Mouse (Mus musculus): ENCODE measurements around the gene Fam104a. TPM values are rescaled to one million over a fixed set of nuclear protein-coding genes. Genes with fewer than 3 reads are reported as not detected.

Fam104a gene
- polyA plus RNA-seq, 1 experiment from 2014 or later: 39.8 TPM

DNA sequence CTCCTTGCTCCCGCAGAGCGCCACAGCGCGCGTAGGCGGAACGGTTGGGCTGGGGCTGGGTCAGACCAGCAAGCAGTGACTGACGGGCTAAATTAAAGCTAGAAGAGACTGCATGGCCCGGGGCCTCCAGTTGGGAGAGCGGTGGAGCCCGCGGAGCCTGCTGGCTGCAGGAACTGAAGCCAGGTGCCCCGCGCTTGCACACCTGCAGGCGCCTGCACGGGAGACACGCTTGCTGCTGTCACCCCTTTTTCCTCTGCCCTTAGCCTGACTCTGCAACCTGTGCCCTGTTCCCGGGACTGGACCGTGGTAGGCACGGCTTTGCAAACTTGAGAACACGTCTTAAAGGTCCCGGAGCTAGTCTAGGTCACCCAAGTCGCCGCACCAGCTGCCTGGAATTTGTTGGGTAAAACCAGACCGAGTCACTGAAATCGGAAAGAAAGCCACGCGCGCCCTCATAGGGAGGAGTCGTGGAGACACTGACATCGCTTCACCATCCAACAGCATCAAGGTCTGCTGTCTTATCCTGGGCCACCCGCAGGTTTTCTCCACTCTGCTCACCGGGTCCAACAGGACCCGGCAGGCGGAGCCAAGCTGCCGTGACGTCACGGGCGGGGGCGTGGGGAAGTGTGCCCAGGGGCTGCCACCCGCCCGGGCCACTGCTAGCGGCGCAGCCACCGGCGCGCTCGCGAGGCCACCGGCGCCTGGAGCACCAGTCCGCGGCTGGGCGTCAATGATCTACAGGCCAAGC is 65.1 kb downstream of the Fam104a start, which contains the start of gene Sstr2:
TSS of gene Sstr2 (plus strand) at position 671 of the 748 bp plus-strand sequence.
- ATAC-seq (ENCODE audit: low read depth): peak; percentile 68
- peaks cover 34% of the 10 kb centered on the region for H3K27me3 ChIP-seq (ENCODE audit: control insufficient read depth, insufficient read depth, low read depth, low read length)
- peaks cover 16% of the 10 kb centered on the region for H3K4me1 ChIP-seq (replicated peaks; ENCODE audit: control insufficient read depth, insufficient read depth, low read length)
- H3K4me2 ChIP-seq (ENCODE audit: low read depth, low read length): peak within 1 kb of the TSS; percentile 92
- H3K9me3 ChIP-seq (ENCODE audit: control insufficient read depth, low read length): no peaks in the 10 kb centered on the region
- peak within 1 kb of the TSS; percentile 63 for H3K9ac ChIP-seq (ENCODE audit: low read length)
- H3K27ac ChIP-seq (ENCODE audit: low read length): no peak within 1 kb of the TSS
- H3K4me3 ChIP-seq (ENCODE audit: low read length): peak within 1 kb of the TSS; percentile 53
- no peaks in the 10 kb centered on the region for H3K36me3 ChIP-seq (ENCODE audit: control insufficient read depth, insufficient read depth, low read length)
- under 1% methylated on average over 54 of the region's 54 CpGs for WGBS

DNA sequence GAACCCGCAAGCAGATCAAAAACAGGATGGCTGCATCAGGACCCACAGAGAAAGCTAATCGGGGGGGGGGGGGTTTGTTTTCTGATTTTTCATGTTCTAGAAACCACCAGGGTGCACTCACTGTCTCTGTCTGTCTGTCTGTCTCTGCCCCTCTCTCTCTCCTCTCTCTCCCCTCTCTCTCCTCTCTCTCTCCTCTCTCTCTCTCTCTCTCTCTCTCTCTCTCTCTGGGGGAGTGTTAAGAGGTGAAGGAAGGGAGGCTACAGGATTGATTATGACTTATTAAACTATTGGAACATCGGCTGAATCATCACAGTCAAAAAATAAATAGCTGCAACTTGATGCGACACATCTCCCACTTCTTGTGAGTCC is 65.7 kb downstream of the Fam104a start:
- 23% methylated on average over 4 of the region's 4 CpGs for WGBS
- H3K9ac ChIP-seq (ENCODE audit: low read length): no peak overlapping the region
- H3K4me2 ChIP-seq (ENCODE audit: low read depth, low read length): peak overlapping the region; percentile 92
- peaks cover 16% of the 10 kb centered on the region for H3K4me1 ChIP-seq (replicated peaks; ENCODE audit: control insufficient read depth, insufficient read depth, low read length)
- H3K27ac ChIP-seq (ENCODE audit: low read length): no peak overlapping the region
- H3K27me3 ChIP-seq (ENCODE audit: control insufficient read depth, insufficient read depth, low read depth, low read length): peaks cover 34% of the 10 kb centered on the region
- H3K9me3 ChIP-seq (ENCODE audit: control insufficient read depth, low read length): no peaks in the 10 kb centered on the region
- H3K36me3 ChIP-seq (ENCODE audit: control insufficient read depth, insufficient read depth, low read length): no peaks in the 10 kb centered on the region
- no peak for ATAC-seq (ENCODE audit: low read depth)
- peak overlapping the region; percentile 53 for H3K4me3 ChIP-seq (ENCODE audit: low read length)

DNA sequence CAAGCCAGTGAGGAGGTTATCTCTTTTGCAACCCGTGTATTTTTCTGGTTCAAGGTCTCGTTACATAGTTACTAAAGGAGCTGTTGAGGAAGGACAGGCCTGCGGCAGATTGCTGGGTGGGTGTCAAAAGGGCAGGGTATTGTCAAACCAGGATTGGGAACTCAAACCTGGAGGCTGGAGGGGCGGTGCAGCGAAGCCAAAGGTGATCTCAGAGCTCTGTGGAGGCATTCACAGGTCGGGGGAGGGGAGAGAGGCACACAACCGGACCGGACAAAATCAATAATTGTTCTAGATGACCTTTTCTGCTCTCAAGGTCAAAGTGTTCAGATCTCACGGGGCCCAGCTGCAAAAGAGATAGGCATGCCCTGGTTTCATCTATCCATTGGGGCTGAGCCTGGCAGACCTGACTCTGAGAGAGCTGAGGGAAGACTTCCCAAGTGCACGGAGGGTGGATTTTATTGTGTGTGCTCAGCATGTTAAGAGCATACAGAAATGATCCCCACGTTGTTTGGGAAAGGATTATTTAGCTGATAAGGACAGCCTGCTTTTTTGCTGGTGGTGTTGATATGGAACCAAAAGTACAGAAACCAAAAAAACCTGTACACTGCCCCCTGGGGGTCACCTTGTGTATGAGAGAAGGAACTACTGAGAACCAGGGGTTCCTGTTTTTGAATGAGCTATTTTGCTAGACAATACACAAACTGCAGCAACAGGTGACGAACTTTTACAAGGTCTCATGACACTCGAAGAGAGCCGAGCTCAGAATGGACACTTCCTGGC is 66.6 kb downstream of the Fam104a start:
- Histone ChIP-seq H3K9ac (ENCODE audit: low read length) (no peak overlapping the region), H3K4me3 (ENCODE audit: low read length) (no peak overlapping the region), H3K4me1 (replicated peaks; ENCODE audit: control insufficient read depth, insufficient read depth, low read length) (peaks cover 16% of the 10 kb centered on the region), H3K27me3 (ENCODE audit: control insufficient read depth, insufficient read depth, low read depth, low read length) (peaks cover 34% of the 10 kb centered on the region), H3K4me2 (ENCODE audit: low read depth, low read length) (no peak overlapping the region), H3K9me3 (ENCODE audit: control insufficient read depth, low read length) (no peaks in the 10 kb centered on the region), H3K36me3 (ENCODE audit: control insufficient read depth, insufficient read depth, low read length) (no peaks in the 10 kb centered on the region), H3K27ac (ENCODE audit: low read length) (no peak overlapping the region)
- no peak for ATAC-seq (ENCODE audit: low read depth)
- WGBS: 34% methylated on average over 14 of the region's 14 CpGs

DNA sequence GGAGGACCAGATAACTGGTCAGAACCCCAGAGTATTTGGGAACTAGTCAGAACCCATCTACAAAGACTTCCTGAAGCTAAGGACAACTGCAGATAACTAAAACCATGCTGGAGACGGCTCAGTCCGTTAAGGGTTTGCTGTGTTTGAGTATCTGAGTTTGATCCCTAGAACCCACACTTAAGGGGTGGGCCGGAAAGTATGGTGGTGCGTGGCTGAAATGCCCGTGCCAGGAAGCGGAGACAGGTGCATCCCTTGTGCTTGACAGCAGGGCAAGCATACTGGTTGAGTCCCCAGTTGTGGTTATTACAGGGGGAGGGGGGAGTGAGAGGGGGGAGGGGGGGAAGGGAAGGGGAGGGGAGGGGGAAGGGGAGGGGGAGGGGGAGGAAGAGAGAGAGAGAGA is 69.5 kb downstream of the Fam104a start:
- H3K27me3 ChIP-seq (ENCODE audit: control insufficient read depth, insufficient read depth, low read depth, low read length): peaks cover 17% of the 10 kb centered on the region
- ATAC-seq (ENCODE audit: low read depth): no peak
- no peak overlapping the region for H3K9ac ChIP-seq (ENCODE audit: low read length)
- H3K9me3 ChIP-seq (ENCODE audit: control insufficient read depth, low read length): no peaks in the 10 kb centered on the region
- no peaks in the 10 kb centered on the region for H3K36me3 ChIP-seq (ENCODE audit: control insufficient read depth, insufficient read depth, low read length)
- no peak overlapping the region for H3K4me3 ChIP-seq (ENCODE audit: low read length)
- peaks cover 26% of the 10 kb centered on the region for H3K4me1 ChIP-seq (replicated peaks; ENCODE audit: control insufficient read depth, insufficient read depth, low read length)
- no peak overlapping the region for H3K27ac ChIP-seq (ENCODE audit: low read length)
- no peak overlapping the region for H3K4me2 ChIP-seq (ENCODE audit: low read depth, low read length)
- WGBS: 54% methylated on average over 6 of the region's 6 CpGs

DNA sequence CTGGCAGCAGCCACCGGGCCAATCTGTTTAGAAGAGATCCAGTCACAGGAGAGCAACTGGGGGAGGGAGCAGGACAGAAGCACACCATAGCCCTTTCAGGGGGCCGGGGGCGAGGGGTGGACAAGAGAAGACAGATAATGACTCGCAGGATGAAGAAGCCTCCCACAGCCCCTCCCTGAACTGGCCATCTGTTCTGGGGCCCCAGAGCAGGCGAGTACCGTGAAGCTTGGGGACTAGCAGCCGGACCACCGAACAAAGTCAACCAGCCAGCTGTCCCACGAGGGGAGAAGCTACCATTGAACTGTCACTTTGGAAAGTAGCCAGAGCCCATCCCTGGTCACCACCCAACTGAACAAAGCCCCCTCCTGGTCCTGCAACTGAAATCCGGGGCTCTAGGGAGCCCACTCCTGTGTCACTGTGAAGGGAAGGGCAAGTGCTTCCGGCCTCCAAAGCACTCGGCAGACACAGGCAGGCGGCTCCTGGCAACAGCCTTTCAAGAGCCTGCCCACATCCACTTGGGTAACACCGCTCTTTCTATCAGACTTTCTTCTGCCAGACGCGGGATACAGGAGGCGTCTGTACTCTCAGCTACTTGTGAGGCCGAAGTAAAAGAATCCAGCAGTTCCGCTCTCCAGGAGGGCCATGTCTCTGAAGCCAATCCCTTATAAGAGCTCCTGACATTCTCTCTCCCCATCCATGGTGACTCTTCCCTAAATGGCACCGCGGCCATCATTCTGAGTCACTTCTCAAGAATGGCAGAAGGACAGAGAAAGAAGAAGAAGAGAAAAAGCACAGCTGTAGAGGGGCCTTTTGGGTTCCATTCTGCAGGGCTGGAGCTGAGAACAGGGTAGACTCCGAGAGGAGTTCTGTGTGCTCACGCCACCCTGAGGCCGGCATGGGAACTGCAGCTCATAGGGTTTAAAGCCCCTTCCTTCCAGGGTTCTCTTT is 72.0 kb downstream of the Fam104a start:
- ATAC-seq (ENCODE audit: low read depth): peak; percentile 79
- no peaks in the 10 kb centered on the region for H3K27me3 ChIP-seq (ENCODE audit: control insufficient read depth, insufficient read depth, low read depth, low read length)
- H3K4me3 ChIP-seq (ENCODE audit: low read length): no peak overlapping the region; the same call in 1 of the 2 replicates
- peak overlapping the region; percentile 37; the same call in 1 of the 2 replicates for H3K9ac ChIP-seq (ENCODE audit: low read length)
- peak overlapping the region; percentile 43 for H3K4me2 ChIP-seq (ENCODE audit: low read depth, low read length)
- peaks cover 14% of the 10 kb centered on the region for H3K4me1 ChIP-seq (replicated peaks; ENCODE audit: control insufficient read depth, insufficient read depth, low read length)
- H3K9me3 ChIP-seq (ENCODE audit: control insufficient read depth, low read length): no peaks in the 10 kb centered on the region
- no peaks in the 10 kb centered on the region for H3K36me3 ChIP-seq (ENCODE audit: control insufficient read depth, insufficient read depth, low read length)
- 10% methylated on average over 24 of the region's 24 CpGs for WGBS
- H3K27ac ChIP-seq (ENCODE audit: low read length): peak overlapping the region; percentile 84

Other genes with a start within 250 kb of the Fam104a start
- 3.0 and 4.2 TPM in 2 replicates for gene Sstr2, start 64.8 kb downstream of the Fam104a start, polyA plus RNA-seq (2015; fragmentation: Nextera tagmentation; extraction: Ambion mirVana)
- 22.0 and 23.3 TPM in 2 replicates for gene Cog1, start 35.0 kb downstream of the Fam104a start, polyA plus RNA-seq (2015; fragmentation: Nextera tagmentation; extraction: Ambion mirVana)
- 23.7 and 26.2 TPM in 2 replicates for gene Slc39a11, start 34.1 kb downstream of the Fam104a start, polyA plus RNA-seq (2015; fragmentation: Nextera tagmentation; extraction: Ambion mirVana)
- 15.4 and 15.9 TPM in 2 replicates for gene D11Wsu47e, start 257 bp upstream of the Fam104a start, polyA plus RNA-seq (2015; fragmentation: Nextera tagmentation; extraction: Ambion mirVana)
- 0.90 and 3.1 TPM in 2 replicates for gene Cpsf4l, start 25.9 kb upstream of the Fam104a start, polyA plus RNA-seq (2015; fragmentation: Nextera tagmentation; extraction: Ambion mirVana)
- gene Cdc42ep4, start 67.7 kb upstream of the Fam104a start, polyA plus RNA-seq (2015; fragmentation: Nextera tagmentation; extraction: Ambion mirVana): 129 and 130 TPM in 2 replicates

All from lung, embryonic 16.5 days (tissue).